Mouse (Mus musculus): ENCODE data around the gene Dnmt3a.

Gene Dnmt3a

GRCm38 (mm10) chr12:3805852-3806251 is at the start of gene Dnmt3a:
Dnmt3a (plus strand) TSS chr12:3806007.
- DNase-seq = no peak

DNA sequence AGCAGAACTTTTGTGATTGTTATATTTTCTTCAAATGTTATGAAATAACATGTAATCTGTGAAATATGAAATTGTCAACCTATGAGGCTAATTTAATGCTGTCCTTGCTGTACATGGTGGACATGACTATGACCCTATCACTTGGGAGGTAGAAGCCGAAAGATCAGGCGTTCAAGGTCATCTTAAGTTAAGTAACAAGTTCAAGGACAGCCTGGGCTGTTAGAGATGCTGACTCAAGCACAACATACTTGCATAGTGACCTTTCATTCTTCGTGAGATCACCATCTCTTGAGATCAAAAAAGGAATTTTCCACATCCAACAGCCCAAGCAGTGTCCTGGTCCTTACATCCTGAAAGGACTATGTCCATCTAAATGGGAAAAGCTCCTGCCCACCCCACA is 49.6 kb upstream of the Dnmt3a start:
- no peak for DNase-seq

DNA sequence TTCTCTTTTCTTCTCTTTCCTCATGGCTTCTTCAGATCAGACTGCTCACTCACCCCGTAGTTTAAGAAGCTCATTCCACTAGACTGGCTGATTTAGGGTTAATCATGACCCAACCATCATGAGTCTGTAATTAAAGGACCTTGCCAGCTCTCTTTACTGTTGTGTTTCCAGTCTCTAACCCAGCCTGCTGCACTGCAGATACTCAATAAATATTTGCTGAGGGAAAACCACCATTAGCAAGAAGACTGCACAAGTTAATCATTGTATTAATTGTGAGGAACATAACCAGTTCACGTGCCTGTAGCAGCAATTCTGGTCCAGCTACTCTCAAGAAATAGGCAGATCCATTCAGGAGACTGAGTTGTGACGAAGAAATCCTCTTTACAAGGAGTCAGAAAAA is 47.7 kb upstream of the Dnmt3a start:
- DNase-seq = no peak

GRCm38 (mm10) chr12:3759419-3759818 is 46.4 kb upstream of the Dnmt3a start:
- DNase-seq = peak; percentile 66 to 78

GRCm38 (mm10) chr12:3760876-3761590 is 44.8 kb upstream of the Dnmt3a start:
- DNase-seq = no peak

- no peak for DNase-seq
These were observed 44.1 kb upstream of the Dnmt3a start for GRCm38 (mm10) chr12:3761591-3762295.

GRCm38 (mm10) chr12:3764191-3764804 is 41.5 kb upstream of the Dnmt3a start:
- DNase-seq = no peak

- DNase-seq = no peak
These were observed 38.4 kb upstream of the Dnmt3a start for GRCm38 (mm10) chr12:3767360-3767759.

- no peak for DNase-seq
These were observed 37.4 kb upstream of the Dnmt3a start for GRCm38 (mm10) chr12:3768391-3768790.

DNA sequence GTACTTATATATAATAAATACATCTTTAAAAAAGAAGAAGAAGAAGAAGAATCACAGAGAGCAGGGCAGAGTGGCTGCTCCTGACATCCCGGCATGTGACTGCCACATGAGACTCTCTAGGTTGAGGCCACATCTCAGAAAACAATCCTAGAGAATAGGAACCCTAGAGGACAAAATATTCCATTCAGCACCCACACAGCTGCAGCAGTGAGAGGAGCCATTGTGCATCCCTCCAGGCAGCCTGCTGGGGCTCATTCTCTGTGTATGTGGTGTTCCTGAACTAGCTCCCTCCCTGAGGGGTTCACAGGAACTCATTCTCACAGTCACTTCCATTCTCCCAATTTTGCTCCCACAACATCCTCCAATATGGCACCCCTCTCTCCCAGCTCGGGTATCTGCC is 35.3 kb upstream of the Dnmt3a start:
- DNase-seq = no peak

DNA sequence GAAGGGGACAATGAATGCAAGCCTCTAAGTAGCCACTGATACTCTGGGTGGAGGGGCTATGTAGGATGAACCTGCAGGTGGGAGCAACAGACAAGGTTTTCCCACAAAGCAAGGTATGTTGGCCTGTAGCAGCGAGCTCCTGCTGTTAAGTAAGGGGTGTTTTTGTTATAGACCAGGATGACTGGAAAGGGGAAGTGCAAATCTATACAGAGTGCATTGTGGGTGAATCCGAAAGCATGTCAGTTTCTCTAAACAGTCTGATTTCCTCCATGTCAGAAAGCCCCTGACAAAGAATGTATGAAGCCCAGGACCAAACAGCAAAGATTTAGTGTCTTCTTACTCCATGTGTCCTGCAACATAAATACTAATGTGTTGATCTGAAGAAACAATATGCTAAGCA is 34.7 kb upstream of the Dnmt3a start:
- no peak for DNase-seq

- no peak for DNase-seq
These were observed 32.2 kb upstream of the Dnmt3a start for GRCm38 (mm10) chr12:3773643-3774042.

DNA sequence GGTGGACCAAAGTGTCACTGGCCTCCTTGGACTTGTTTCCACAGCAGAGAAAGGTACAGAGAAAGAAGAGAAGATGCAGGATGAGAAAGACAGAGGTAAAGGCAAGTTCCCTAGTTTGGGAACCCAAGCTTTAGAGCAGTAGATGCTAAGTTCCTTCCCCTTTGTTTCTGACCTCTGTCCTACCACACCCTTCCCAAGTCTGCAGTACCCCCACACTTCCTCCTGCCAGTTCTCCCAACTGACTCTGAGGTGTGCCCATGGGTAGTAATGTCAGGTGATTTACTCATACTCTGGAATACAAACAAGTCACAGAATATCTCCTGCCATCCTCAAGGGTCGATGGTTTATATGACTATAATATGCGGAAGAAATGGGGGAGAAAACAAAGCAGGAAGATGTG is 29.8 kb upstream of the Dnmt3a start:
- DNase-seq = no peak

DNA sequence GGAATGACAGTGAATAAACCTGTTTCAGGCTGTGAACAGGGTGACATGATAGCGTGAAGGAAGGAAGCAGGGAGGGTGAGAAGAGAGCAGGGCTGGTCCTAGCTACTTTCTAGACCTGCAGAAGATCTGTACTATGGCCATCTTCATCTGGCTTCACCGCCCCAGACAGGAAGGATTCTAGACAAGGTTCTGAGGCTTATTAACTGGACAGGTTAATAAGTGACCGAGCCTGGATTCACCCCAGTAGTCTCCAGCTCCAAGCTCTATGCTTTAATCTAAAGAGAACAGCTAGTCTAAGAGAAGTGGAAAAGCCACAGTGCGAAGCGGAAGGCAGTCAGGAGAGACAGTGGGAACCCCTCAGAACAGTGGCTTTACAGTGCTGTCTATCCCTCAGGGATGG is 28.1 kb upstream of the Dnmt3a start:
- DNase-seq = peak; percentile 38 to 60

DNA sequence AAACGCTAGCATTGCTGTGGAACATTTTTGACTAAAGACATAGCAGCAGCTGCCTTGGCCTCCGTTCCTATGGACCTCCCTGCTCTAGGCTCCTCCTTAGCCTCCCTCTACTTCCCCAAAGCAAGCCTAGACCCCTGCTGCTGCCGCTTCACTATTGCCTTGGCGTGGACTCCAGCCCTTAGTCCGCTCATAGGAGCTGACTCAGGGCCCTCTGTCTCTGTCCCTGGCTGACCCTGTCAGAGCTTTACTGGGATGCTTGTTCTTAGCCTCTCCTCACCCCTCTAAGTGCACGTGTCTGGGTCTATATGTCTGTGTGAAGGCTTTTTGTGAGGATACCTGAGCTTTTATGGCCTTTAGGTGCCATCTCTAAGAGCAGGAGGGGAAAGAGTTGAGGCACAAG is 27.5 kb upstream of the Dnmt3a start:
- peak in 1 of 2 experiments; percentile 41 for DNase-seq

DNA sequence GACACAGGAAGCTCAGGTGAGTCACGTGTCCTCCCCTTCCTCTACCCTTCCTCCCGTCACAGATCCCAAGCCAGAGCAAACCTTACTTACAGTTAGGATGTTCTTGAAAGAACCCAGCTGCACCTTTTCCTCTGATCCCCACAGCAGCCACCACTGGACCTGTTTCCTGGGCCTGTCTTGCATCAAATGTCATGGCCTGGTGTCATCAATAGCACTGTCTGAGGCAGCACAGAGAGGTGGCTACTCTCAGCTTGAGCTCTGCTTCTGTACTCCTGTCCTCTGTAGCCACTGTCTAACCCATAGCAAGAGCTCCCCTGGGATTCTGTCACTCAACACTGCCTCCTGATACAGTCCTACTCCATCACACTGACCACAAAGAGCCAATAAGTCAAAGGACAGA is 26.2 kb upstream of the Dnmt3a start:
- DNase-seq = no peak

- peak; percentile 72 to 84 for DNase-seq
These were observed 25.4 kb upstream of the Dnmt3a start for GRCm38 (mm10) chr12:3780405-3780891.

GRCm38 (mm10) chr12:3780931-3781471 is 24.8 kb upstream of the Dnmt3a start:
- DNase-seq = peak; percentile 56 to 77

DNA sequence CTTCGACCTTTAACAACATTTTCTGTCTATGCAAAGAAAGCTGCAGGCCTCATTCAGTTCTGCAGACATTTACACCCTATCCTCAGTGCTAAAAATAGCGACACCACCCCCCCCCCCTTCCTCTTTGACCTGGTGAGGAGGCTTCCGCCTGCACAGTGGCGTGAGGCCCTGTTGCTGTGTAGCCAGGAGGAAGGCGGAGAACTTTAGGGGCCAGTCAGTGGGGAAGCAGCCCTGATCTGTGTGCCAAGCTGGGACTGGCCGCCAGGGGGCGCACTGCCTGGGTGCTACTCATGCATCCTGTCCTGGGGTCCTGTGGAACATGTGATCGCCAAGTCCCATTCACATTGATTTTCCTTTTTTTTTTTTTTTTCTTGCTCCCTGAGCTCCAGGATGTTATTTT is 24.3 kb upstream of the Dnmt3a start:
- peak; percentile 97 to 98 for DNase-seq

GRCm38 (mm10) chr12:3783196-3783825 is 22.5 kb upstream of the Dnmt3a start:
- no peak for DNase-seq

GRCm38 (mm10) chr12:3784258-3784657 is 21.5 kb upstream of the Dnmt3a start:
- DNase-seq = no peak

- no peak for DNase-seq
These were observed 21.1 kb upstream of the Dnmt3a start for GRCm38 (mm10) chr12:3784729-3785128.

- DNase-seq = no peak
These were observed 18.8 kb upstream of the Dnmt3a start for GRCm38 (mm10) chr12:3787041-3787440.

All from kidney, postnatal 4 days (tissue).